Mouse (Mus musculus) MEL (cell line): ENCODE results near the gene Chm.

Source experiments
- CHD2 ChIP-seq: IDR thresholded peaks from 2 replicates; pipeline ENCODE4 v1.6.1; 2011; ENCODE audit warnings: low read length, improper control_type of control experiment
- CTCF ChIP-seq, 3 experiments: IDR thresholded peaks in 2 of 3; conservative IDR thresholded peaks in 1 of 3; 2 replicates each; pipeline ENCODE4 v1.5.1; 2011 to 2012; ENCODE audit warnings: low read length in 3 of 3, low read depth in 2 of 3, mild to moderate bottlenecking in 2 of 3, improper control_type of control experiment in 1 of 3, inconsistent platforms in 1 of 3, mixed read lengths in 1 of 3, moderate library complexity in 1 of 3; ENCODE audit not compliant: control insufficient read depth in 1 of 3, insufficient read depth in 1 of 3, poor library complexity in 1 of 3, severe bottlenecking in 1 of 3
- MAFK ChIP-seq: IDR thresholded peaks from 2 replicates; pipeline ENCODE4 v1.6.1; 2011; ENCODE audit warnings: low read depth, mild to moderate bottlenecking, low read length, improper control_type of control experiment, borderline replicate concordance
- MAX ChIP-seq: IDR thresholded peaks from 2 replicates; pipeline ENCODE4 v1.6.1; 2011; ENCODE audit warnings: low read length, improper control_type of control experiment
- MAZ ChIP-seq: IDR thresholded peaks from 2 replicates; pipeline ENCODE4 v1.6.1; 2012; ENCODE audit warnings: low read depth, mild to moderate bottlenecking, inconsistent platforms, low read length, improper control_type of control experiment
- POLR2A ChIP-seq, 2 experiments: IDR thresholded peaks; 2 replicates each; pipeline ENCODE4 v1.6.1; 2011 to 2012; ENCODE audit warnings: low read length in 2 of 2, mild to moderate bottlenecking in 2 of 2, control low read depth in 1 of 2, improper control_type of control experiment in 1 of 2, low read depth in 1 of 2, moderate library complexity in 1 of 2; ENCODE audit not compliant: control insufficient read depth in 1 of 2, insufficient read depth in 1 of 2, poor library complexity in 1 of 2
- POLR2AphosphoS5 ChIP-seq: IDR thresholded peaks from 2 replicates; pipeline ENCODE4 v1.6.1; 2012; ENCODE audit warnings: low read depth, borderline replicate concordance, mild to moderate bottlenecking, inconsistent platforms, low read length, moderate library complexity, mixed read lengths
- TCF12 ChIP-seq: IDR thresholded peaks from 2 replicates; pipeline ENCODE4 v1.6.1; 2014; ENCODE audit warnings: low read depth, mild to moderate bottlenecking, inconsistent platforms, low read length, improper control_type of control experiment, moderate library complexity

GRCm38 (mm10) chrX:113193901-113194300 lies 8.6 kb upstream of the Chm start:
- TF ChIP-seq TCF12 (no peak), MAFK (no peak), MAZ (no peak), CTCF (IDR thresholded peaks at IDR 0.05 in 2 of 3, conservative IDR thresholded peaks at IDR 0.05 in 1 of 3; ENCODE audit: control insufficient read depth in 1 of 3, insufficient read depth in 1 of 3, low read depth in 2 of 3, low read length in 3 of 3, poor library complexity in 1 of 3, severe bottlenecking in 1 of 3) (no peak), POLR2AphosphoS5 (no peak), POLR2A (IDR thresholded peaks at IDR 0.05; ENCODE audit: control insufficient read depth in 1 of 2, insufficient read depth in 1 of 2, low read depth in 1 of 2, low read length in 2 of 2, poor library complexity in 1 of 2) (no peak), CHD2 (no peak), MAX (no peak)
